11 mouse cellular contexts compared by ENCODE assay signal in genomic region chr13:57945197-57945596, GRCm38 (mm10). TPM values are rescaled to one million over a fixed set of nuclear protein-coding genes. Genes with fewer than 3 reads are reported as not detected.
A peak's percentile ranks its signal among the peaks of the same experiment; 100 is the strongest.
DNase-seq lines count a peak whose midpoint lies in the region; ATAC-seq lines count a peak whose summit lies in the region.
"Had no signal": no experiment of that assay in that cellular context is flagged by ENCODE, and none has a peak within 500 bp of the region (broad histone marks: within the 10 kb centered on the region; RNA-seq: fewer than 3 reads in every experiment).

No protein-coding gene starts in this region.

- H3K9me3 ChIP-seq in forebrain, embryonic 16.5 days (ENCODE audit: control insufficient read depth, low read length): no peaks in the 10 kb centered on the region

- peaks cover 3% of the 10 kb centered on the region; the same call in 1 of the 2 replicates for H3K4me1 ChIP-seq in forebrain, embryonic 16.5 days (replicated peaks; ENCODE audit: control insufficient read depth, insufficient read depth, low read length)

- peak; percentile 87 for DNase-seq in heart, adult 11 months
- no peak for DNase-seq in heart, postnatal 10 days
- peak; percentile 41 to 42 for DNase-seq in right cerebral cortex, postnatal 10 days (ENCODE audit: low spot score in 2 of 2)
- no peak for DNase-seq in right cerebral cortex, adult 2 months (ENCODE audit: low spot score in 2 of 2)
- DNase-seq in testis, postnatal 14 days (ENCODE audit: low spot score): peak; percentile 22
- no peak for DNase-seq in B cell, adult 2 months
- no peak for DNase-seq in gastrocnemius, postnatal 36 days
- DNase-seq: lung, postnatal 14 days had no signal

- H3K4me2 ChIP-seq in forebrain, embryonic 16.5 days (ENCODE audit: low read length): no peak overlapping the region

- no peaks in the 10 kb centered on the region for H3K27me3 ChIP-seq in forebrain, embryonic 16.5 days (replicated peaks; ENCODE audit: control insufficient read depth, insufficient read depth, low read length)

- H3K27ac ChIP-seq in forebrain, embryonic 16.5 days (ENCODE audit: low read length): no peak overlapping the region

- 20% methylated on average over 11 of the region's 11 CpGs for WGBS in forebrain, embryonic 16.5 days

- intact Hi-C loops in heart, postnatal 10 days (cut with DNase I): no loop called here
- intact Hi-C loops in gastrocnemius, postnatal 36 days (cut with DNase I): no loop called here

- no peak overlapping the region for H3K9ac ChIP-seq in forebrain, embryonic 16.5 days (replicated peaks; ENCODE audit: low read depth, low read length)

- no peaks in the 10 kb centered on the region for H3K36me3 ChIP-seq in forebrain, embryonic 16.5 days (ENCODE audit: control insufficient read depth, insufficient read depth)

- no peak overlapping the region for H3K4me3 ChIP-seq in forebrain, embryonic 16.5 days (replicated peaks; ENCODE audit: low read length)
- H3K4me3 ChIP-seq: myocyte had no signal

- ATAC-seq in forebrain, embryonic 16.5 days: peak; percentile 63
- ATAC-seq: intestine, embryonic 16.5 days had no signal

RNA-seq across cellular contexts. Expression of gene Spock1, which starts 37.1 kb away (rescaled TPM):
- under 1 TPM; 0.43 to 0.67 TPM for total RNA-seq in heart, postnatal 10 days (2021)
- 44.2 and 48.1 TPM in 2 replicates for polyA plus RNA-seq in forebrain, embryonic 16.5 days (2015; fragmentation: Nextera tagmentation; extraction: Ambion mirVana)
- 1 to 10 TPM in 1 of 2 experiments, under 1 TPM in 1; 0.30 to 1.2 TPM for total RNA-seq in gastrocnemius, postnatal 36 days (2021)

Comparison
In these comparisons a context has a peak if more than half of its experiments do, and no peak if none do; other contexts are left out.
1. DNase-seq: peak in heart, adult 11 months (single experiment), right cerebral cortex, postnatal 10 days (2 of 2) and testis, postnatal 14 days (single experiment); none in heart, postnatal 10 days (0 of 2), right cerebral cortex, adult 2 months (0 of 2), B cell, adult 2 months (0 of 2) and gastrocnemius, postnatal 36 days (0 of 2).